Mouse (Mus musculus) cerebellum, adult 9-11 months (tissue): ENCODE data around the gene Psma1.

Source experiments
- DNase-seq: peaks from one replicate; pipeline ENCODE4 v3.0.0; 2022

Psma1 gene

DNA sequence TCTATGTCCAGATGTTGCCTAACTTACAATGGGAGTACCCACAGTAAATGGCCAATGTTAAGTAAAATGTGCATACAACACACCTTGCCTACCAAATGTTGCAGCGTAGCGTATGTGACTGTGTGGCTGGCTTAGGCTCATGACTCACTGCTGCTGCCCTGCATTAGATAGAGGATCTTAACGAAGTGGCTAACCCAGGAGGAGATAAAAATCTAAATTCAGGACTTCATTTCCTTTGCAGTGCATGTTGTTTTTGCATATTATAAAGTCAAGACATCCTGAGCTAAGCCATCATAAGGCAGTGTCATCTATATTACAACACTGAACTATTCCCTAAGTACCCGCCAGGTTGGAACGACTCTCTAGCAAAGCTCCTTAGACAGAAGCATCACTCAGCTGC, 7.5 kb downstream of the Psma1 start:
- no peak for DNase-seq

DNA sequence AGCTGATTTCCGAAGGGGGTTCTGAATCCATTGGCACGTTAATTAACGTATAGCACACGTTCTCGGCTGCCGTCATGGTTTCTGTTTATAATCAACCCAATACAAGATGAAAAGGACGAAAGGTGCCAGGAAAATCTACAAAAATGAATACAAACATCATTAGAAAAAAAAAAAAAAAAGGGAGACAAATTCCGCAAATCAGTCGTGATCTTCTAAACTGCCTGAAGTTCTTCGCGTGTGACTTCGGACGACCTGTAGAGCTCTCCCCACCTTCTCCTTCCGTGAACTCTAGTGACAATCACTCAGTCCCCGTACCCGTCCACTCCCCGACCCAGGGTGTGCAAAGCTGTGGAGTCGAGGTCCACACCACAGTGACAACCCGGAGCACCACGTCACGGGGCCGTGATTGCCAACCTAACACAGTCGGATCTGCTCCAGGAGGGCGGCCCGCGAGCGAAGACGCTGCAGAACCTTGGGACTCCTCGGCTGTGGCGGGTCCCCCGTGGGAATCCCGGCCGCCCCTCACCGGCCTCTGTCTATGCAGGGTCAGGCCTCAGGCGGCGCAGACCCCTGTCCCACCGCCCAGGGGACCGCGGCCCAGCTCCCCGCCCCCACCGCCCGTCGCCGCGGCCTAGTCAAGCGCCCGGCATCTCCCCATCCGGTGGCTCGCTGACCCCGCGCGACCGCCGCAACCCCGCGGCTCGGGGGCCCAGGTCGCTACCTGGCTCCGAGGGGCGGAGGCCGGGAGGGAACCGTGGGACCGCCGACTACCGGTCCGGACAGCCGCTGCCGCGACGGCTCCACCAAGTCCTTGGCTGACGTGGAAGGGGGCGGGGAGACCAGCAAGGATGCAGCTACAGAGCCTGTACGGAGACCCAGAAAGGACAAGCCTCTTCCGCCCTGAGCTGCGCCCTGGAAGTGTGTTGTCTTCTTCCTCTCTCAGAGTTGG, 21.8 kb downstream of the Psma1 start, which contains the start of gene Copb1:
Gene Copb1 (minus strand): TSS at position 827 of the 949 bp plus-strand sequence.
- peak; percentile 91 for DNase-seq

DNA sequence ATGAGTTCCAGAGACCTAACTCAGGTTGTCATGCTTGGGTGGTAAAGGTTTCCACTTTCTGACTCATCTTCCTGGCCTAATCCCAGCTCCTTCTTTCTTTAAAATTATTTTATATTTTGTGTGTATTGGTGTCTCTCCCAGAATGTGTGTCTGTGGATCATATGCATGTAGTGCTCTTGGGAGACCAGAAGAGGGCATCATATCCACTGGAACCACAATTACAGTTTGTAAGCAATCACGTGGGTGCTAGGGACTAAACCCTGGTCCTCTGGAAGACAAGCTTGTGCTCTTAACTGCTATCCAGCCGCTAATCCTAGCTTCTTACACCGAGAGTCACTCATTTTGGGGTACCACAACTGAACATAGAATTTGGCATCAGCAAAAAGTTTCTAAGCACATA, 24.2 kb downstream of the Psma1 start:
- DNase-seq, result no peak

DNA sequence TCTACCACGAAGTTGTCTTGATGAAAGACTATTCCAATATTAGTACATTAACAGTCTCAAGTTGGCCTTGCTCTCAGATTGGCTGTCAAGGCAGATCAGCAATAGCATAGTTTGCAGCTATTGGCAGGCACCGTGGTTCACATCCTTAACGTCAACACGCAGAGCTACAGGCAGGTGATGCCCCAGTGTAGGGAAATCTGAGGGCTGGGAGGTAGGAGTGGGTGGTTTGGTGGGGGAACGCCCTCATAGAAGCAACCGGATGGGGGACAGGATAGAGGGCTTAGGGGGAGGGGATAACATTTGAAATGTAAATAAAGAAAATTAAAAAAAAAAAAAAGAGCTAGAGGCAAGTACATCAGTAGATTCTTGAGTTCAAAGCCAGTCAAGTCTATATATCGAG, 41.9 kb downstream of the Psma1 start:
- no peak for DNase-seq

DNA sequence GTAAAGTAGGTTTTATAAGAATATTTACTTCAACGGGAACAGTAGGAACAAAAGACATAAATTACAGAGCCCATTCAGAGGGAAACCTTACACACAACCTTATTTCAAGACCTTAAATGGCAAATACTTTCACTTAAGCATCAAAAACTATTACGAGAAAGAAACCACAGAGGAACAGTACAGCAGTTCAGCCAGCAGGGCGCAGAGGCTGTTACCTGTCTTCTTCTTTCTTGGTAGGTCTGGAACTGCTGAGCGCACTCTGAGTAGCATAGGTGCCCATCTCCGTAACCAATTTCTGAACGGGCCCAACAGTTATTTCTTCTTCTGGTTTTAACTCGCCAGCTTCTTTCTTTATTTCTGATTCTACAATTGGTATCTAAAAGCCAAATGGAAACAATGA, 42.9 kb downstream of the Psma1 start:
- no peak for DNase-seq

DNA sequence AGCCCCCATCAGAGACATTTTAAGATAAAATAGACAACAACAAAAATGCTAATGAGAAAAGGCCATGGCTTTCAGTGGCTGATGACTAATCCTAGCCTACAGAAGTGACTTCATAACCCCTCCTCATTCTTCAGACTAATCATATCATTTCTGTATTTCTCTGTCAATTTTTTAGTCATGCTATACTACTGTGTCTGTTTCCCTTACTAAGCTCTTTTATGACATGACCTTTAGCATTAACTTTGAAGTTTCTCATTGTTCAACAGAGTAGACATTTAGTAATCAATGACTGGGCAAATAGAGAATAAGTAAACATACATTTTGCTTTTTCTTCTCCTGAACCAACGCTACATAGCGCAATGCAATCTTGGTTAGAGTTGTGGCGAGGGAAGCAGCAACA, 44.1 kb downstream of the Psma1 start:
- no peak for DNase-seq

DNA sequence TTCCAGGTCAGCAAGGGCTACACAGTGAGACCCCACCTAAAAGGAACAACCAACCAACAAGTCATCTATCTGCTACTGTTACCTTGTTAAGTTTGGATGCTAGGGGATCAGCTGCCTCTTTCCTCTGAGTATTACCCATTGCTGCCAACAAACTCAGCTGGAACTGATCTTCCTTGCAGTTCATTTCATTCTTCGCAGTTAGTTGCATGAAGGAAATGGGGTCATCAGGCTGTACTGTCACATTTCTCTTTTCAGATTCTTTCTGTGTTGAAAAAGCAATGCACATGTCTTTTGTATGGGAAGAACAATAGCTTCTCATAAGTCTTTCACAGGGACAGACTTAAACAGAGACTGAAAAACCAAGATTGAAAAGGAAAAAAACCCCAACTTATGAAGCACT, 49.4 kb downstream of the Psma1 start:
- no peak for DNase-seq

DNA sequence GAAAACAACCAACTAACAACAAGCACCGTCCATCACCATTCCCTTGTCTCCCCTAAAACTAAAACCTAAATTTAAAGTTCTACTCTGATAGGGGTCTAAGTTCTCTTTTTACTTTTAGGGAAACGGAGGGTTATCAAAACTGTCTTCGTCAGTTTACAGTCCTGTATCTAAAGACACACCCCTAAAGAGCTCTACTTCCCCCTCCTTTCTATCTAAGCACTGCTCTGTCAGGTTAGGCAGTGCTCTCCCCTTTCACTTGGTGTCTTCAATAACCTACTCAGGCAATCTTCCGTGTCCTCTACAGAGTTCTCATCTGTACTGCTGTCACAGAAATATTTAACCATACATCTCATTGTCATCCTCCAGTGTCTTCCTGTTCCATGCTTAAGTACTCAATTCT, 55.5 kb downstream of the Psma1 start:
- DNase-seq, result no peak

DNA sequence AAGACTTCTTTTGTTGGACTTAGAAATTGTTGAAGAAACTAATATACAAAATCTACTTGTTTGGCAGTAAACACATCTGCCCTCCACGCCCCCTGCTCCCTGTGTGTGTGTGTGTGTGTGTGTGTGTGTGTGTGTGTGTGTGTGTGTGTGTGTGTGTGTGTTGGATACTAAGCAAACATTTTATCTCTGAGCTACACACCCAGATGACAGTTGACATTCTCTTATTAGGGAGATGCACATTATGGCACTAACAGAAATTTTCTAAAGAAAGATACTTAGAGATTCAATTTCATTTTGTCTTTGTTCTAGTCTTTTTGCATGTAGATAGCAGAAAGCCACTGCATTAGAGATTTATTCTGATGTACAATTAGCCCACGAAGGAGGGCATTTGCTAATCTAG, 59.0 kb downstream of the Psma1 start:
- DNase-seq, result no peak
